Mouse (Mus musculus): ENCODE measurements around the gene Olfr53. TPM values are rescaled to one million over a fixed set of nuclear protein-coding genes. Genes with fewer than 3 reads are reported as not detected.
"Not testable (repeated sequence)": the region's sequence is repeated elsewhere in the genome, so short reads cannot be mapped to it uniquely, and the experiment has no call there.

The Olfr53 gene
- total RNA-seq (2014; fragmentation: Nextera tagmentation) (not detected in 2 replicates), total RNA-seq (2017) (not detected in 2 replicates)

GRCm38 (mm10) chr7:140646152-140646551, at the start of gene Olfr53:
Gene Olfr53, plus strand, starts transcription at chr7:140646452.
- ATAC-seq (replicated peaks; ENCODE audit: poor library complexity, severe bottlenecking), result no peak

- ATAC-seq (replicated peaks; ENCODE audit: poor library complexity, severe bottlenecking), result not testable (repeated sequence)
Measured at GRCm38 (mm10) chr7:140600969-140601368, 45.3 kb upstream of the Olfr53 start, which contains the start of gene Olfr46. Gene Olfr46, plus strand, starts transcription at chr7:140601269.

GRCm38 (mm10) chr7:140628670-140629069, 17.6 kb upstream of the Olfr53 start, which contains the start of gene Olfr61:
Gene Olfr61, plus strand, starts transcription at chr7:140628970.
- ATAC-seq (replicated peaks; ENCODE audit: poor library complexity, severe bottlenecking), result not testable (repeated sequence)

- no peak for ATAC-seq (replicated peaks; ENCODE audit: poor library complexity, severe bottlenecking)
Measured at GRCm38 (mm10) chr7:140630559-140630958, 15.7 kb upstream of the Olfr53 start.

GRCm38 (mm10) chr7:140659630-140660029, 13.4 kb downstream of the Olfr53 start, which contains the start of gene Olfr539:
Gene Olfr539, plus strand, starts transcription at chr7:140659930.
- ATAC-seq (replicated peaks; ENCODE audit: poor library complexity, severe bottlenecking), result no peak

DNA sequence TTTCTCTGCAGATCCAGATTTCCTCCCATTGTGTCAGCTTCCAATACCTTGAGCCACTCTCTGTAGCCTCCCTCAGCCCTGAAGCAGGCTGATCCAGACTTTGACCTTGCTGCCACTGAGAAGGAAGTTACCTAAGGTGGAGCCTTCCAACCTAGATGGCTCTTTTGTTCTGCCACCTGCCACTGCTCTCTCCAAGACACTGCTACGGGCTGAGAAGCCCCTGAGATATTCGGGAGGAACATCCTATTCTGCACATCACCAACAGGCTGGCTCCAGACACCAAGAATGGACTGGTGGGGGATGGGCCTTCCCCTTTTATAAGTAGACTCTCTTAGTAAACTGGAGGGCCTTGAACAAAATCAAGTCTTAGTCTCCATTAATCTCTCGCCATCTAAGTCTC, 24.4 kb downstream of the Olfr53 start:
- not testable (repeated sequence) for ATAC-seq (replicated peaks; ENCODE audit: poor library complexity, severe bottlenecking)

DNA sequence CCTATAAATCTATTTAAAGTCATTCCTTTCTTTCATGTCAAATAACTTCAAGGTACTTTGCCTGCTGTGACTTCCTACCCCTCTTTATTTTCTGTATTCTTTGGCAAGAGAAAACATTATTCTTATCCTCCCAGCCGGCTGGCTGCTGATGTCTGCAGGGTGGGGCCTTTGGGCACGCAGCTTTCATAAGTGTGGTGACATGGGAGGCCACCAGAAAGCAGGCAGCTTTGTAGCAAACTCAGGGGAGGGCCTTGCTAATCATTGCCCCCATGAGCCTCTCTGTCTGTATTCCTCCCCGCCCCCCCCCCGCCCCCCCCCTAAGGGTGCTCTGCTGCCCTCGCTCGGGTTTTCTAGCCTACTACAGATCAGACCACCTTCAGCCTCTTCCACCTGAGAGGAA, 29.6 kb downstream of the Olfr53 start:
- ATAC-seq (replicated peaks; ENCODE audit: poor library complexity, severe bottlenecking), result no peak

DNA sequence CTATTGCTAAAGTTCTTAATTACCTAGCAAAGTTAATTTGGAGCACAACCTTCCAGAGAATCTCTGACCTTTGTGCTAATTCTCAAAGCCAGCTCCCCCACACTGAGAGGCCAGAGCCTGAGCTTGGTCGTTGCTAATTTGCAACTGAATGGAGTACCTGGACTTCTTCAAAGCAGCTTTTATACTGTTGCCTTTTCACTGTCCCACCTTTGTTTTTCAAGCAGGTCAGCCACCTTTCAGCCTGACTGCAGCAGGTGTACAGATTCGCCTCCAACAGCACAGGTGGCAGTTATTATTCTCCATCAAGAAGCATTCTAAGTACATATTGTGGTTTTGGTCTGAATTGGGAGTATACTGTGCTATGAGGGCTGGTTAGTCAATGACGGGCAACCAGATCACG, 33.3 kb downstream of the Olfr53 start:
- not testable (repeated sequence) for ATAC-seq (replicated peaks; ENCODE audit: poor library complexity, severe bottlenecking)

DNA sequence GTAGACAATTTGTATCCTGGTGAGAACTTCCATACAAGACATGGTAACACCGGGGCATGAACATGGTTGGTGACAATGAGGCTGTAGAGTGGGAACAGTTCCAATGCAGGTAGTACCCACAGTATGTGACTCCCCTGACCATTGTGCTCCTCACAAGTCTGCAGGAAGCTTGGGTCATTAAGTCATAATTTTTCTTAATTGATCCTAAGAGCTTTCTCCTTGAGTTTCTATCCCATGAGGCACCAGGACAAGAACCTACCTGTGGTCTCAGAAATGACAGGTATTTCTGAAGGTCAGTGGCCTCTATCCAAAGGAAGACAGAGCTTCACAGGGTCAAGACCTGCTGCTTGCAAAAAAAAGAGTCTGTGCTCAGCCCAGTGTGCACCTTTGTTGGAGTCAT, 35.4 kb downstream of the Olfr53 start, which contains the start of gene Olfr45:
TSS of gene Olfr45 (plus strand) at position 301 of the 400 bp plus-strand sequence.
- no peak for ATAC-seq (replicated peaks; ENCODE audit: poor library complexity, severe bottlenecking)

DNA sequence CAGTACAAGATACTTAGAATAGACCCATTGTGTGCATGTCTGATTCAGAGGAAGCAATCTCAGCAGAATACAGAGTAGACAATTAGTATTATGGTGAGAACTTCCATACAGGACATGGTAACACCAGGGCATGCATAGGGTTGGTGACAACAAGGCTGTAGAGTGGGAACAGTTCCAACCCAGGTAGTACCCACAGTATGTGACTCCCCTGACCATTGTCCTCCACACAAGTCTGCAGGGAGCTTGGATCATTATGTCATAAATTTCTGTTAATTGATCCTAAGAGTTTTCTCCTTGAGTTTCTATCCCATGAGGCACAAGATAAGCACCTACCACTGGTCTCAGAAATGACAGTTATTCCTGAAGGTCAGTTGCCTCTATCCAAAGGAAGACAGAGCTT, 50.7 kb downstream of the Olfr53 start, which contains the start of gene Olfr541:
TSS of gene Olfr541 (plus strand) at position 301 of the 400 bp plus-strand sequence.
- no peak for ATAC-seq (replicated peaks; ENCODE audit: poor library complexity, severe bottlenecking)

Other genes starting within 250 kb of the Olfr53 start
- not detected in 2 replicates for gene Olfr531, start 243.5 kb upstream of the Olfr53 start, total RNA-seq (2014; fragmentation: Nextera tagmentation)
- gene Olfr531, start 243.5 kb upstream of the Olfr53 start, total RNA-seq (2017), result not detected in 2 replicates
- gene Olfr532, start 224.8 kb upstream of the Olfr53 start, total RNA-seq (2014; fragmentation: Nextera tagmentation), result not detected in 2 replicates
- gene Olfr532, start 224.8 kb upstream of the Olfr53 start, total RNA-seq (2017), result not detected in 2 replicates
- not detected in 2 replicates for gene Olfr533, start 183.1 kb upstream of the Olfr53 start, total RNA-seq (2014; fragmentation: Nextera tagmentation)
- gene Olfr533, start 183.1 kb upstream of the Olfr53 start, total RNA-seq (2017), result not detected in 2 replicates
- not detected in 2 replicates for gene Olfr535, start 162.2 kb upstream of the Olfr53 start, total RNA-seq (2014; fragmentation: Nextera tagmentation)
- not detected in 2 replicates for gene Olfr535, start 162.2 kb upstream of the Olfr53 start, total RNA-seq (2017)
- gene Olfr536, start 139.1 kb upstream of the Olfr53 start, total RNA-seq (2014; fragmentation: Nextera tagmentation), result not detected in 2 replicates
- not detected in 2 replicates for gene Olfr536, start 139.1 kb upstream of the Olfr53 start, total RNA-seq (2017)
- not detected in 2 replicates for gene Olfr538, start 78.6 kb upstream of the Olfr53 start, total RNA-seq (2014; fragmentation: Nextera tagmentation)
- gene Olfr538, start 78.6 kb upstream of the Olfr53 start, total RNA-seq (2017), result not detected in 2 replicates
- 0.15 TPM in 1 of 2 replicates, not detected in the other for gene Olfr46, start 45.2 kb upstream of the Olfr53 start, total RNA-seq (2014; fragmentation: Nextera tagmentation)
- under 0.01 TPM in 2 replicates for gene Olfr46, start 45.2 kb upstream of the Olfr53 start, total RNA-seq (2017)
- not detected in 2 replicates for gene Olfr61, start 17.5 kb upstream of the Olfr53 start, total RNA-seq (2014; fragmentation: Nextera tagmentation)
- gene Olfr61, start 17.5 kb upstream of the Olfr53 start, total RNA-seq (2017), result not detected in 2 replicates
- not detected in 2 replicates for gene Olfr539, start 13.5 kb downstream of the Olfr53 start, total RNA-seq (2014; fragmentation: Nextera tagmentation)
- not detected in 2 replicates for gene Olfr539, start 13.5 kb downstream of the Olfr53 start, total RNA-seq (2017)
- gene Olfr45, start 35.5 kb downstream of the Olfr53 start, total RNA-seq (2014; fragmentation: Nextera tagmentation), result not detected in 2 replicates
- gene Olfr45, start 35.5 kb downstream of the Olfr53 start, total RNA-seq (2017), result not detected in 2 replicates
- gene Olfr541, start 50.8 kb downstream of the Olfr53 start, total RNA-seq (2014; fragmentation: Nextera tagmentation), result not detected in 2 replicates
- gene Olfr541, start 50.8 kb downstream of the Olfr53 start, total RNA-seq (2017), result not detected in 2 replicates
- not detected in 2 replicates for gene Cyp2e1, start 117.3 kb downstream of the Olfr53 start, total RNA-seq (2014; fragmentation: Nextera tagmentation)
- not detected in 2 replicates for gene Cyp2e1, start 117.3 kb downstream of the Olfr53 start, total RNA-seq (2017)
- gene Syce1, start 141.4 kb downstream of the Olfr53 start, total RNA-seq (2014; fragmentation: Nextera tagmentation), result 0.56 and 3.1 TPM in 2 replicates
- gene Syce1, start 141.4 kb downstream of the Olfr53 start, total RNA-seq (2017), result not detected in 2 replicates
- 0.58 and 1.4 TPM in 2 replicates for gene Zfp941, start 175.7 kb downstream of the Olfr53 start, total RNA-seq (2014; fragmentation: Nextera tagmentation)
- 1.1 and 1.7 TPM in 2 replicates for gene Zfp941, start 175.7 kb downstream of the Olfr53 start, total RNA-seq (2017)
- not detected in 2 replicates for gene Urah, start 188.6 kb downstream of the Olfr53 start, total RNA-seq (2014; fragmentation: Nextera tagmentation)
- not detected in 2 replicates for gene Urah, start 188.6 kb downstream of the Olfr53 start, total RNA-seq (2017)
- not detected in 2 replicates for gene Scgb1c1, start 199.1 kb downstream of the Olfr53 start, total RNA-seq (2014; fragmentation: Nextera tagmentation)
- not detected in 2 replicates for gene Scgb1c1, start 199.1 kb downstream of the Olfr53 start, total RNA-seq (2017)
- gene Odf3, start 201.4 kb downstream of the Olfr53 start, total RNA-seq (2014; fragmentation: Nextera tagmentation), result not detected in 2 replicates
- gene Odf3, start 201.4 kb downstream of the Olfr53 start, total RNA-seq (2017), result not detected in 2 replicates
- gene Gm45785, start 209.9 kb downstream of the Olfr53 start, total RNA-seq (2014; fragmentation: Nextera tagmentation), result not detected in 2 replicates
- gene Gm45785, start 209.9 kb downstream of the Olfr53 start, total RNA-seq (2017), result not detected in 2 replicates
- gene Ric8a, start 210.5 kb downstream of the Olfr53 start, total RNA-seq (2014; fragmentation: Nextera tagmentation), result 45.0 and 45.9 TPM in 2 replicates
- 32.6 and 36.2 TPM in 2 replicates for gene Ric8a, start 210.5 kb downstream of the Olfr53 start, total RNA-seq (2017)
- gene Bet1l, start 211.1 kb downstream of the Olfr53 start, total RNA-seq (2014; fragmentation: Nextera tagmentation), result 15.2 and 21.9 TPM in 2 replicates
- gene Bet1l, start 211.1 kb downstream of the Olfr53 start, total RNA-seq (2017), result 20.9 and 21.9 TPM in 2 replicates
- 111 and 117 TPM in 2 replicates for gene Psmd13, start 235.5 kb downstream of the Olfr53 start, total RNA-seq (2014; fragmentation: Nextera tagmentation)
- gene Psmd13, start 235.5 kb downstream of the Olfr53 start, total RNA-seq (2017), result 229 and 237 TPM in 2 replicates
- gene Sirt3, start 235.9 kb downstream of the Olfr53 start, total RNA-seq (2014; fragmentation: Nextera tagmentation), result 66.7 and 71.3 TPM in 2 replicates
- 28.7 and 32.7 TPM in 2 replicates for gene Sirt3, start 235.9 kb downstream of the Olfr53 start, total RNA-seq (2017)

Data from granulocyte monocyte progenitor cell, adult 5-6 weeks (primary cell).